Mouse (Mus musculus) CD4-positive helper T cell, adult 2 months (primary cell): Measurements from ENCODE around the gene Evx2.

Source experiments
- DNase-seq: peaks from one replicate; pipeline ENCODE4 v3.0.0-alpha.2; 2012; ENCODE audit warnings: low read depth, missing footprints, low spot score

The Evx2 gene

GRCm38 (mm10) chr2:74667191-74667841 lies 8.0 kb upstream of the Evx2 start:
- no peak for DNase-seq

GRCm38 (mm10) chr2:74666411-74666810 lies 7.1 kb upstream of the Evx2 start:
- DNase-seq, result no peak

GRCm38 (mm10) chr2:74663291-74663925 lies 4.1 kb upstream of the Evx2 start:
- no peak for DNase-seq

GRCm38 (mm10) chr2:74661685-74662084 lies 2.3 kb upstream of the Evx2 start:
- no peak for DNase-seq

- no peak for DNase-seq
Measured at GRCm38 (mm10) chr2:74660421-74661375, 1.3 kb upstream of the Evx2 start.

- DNase-seq, result peak; percentile 18
Measured at GRCm38 (mm10) chr2:74658667-74659371, 538 bp downstream of the Evx2 start.

- no peak for DNase-seq
Measured at GRCm38 (mm10) chr2:74658024-74658666, 1.2 kb downstream of the Evx2 start.

GRCm38 (mm10) chr2:74657251-74658023 lies 1.9 kb downstream of the Evx2 start:
- DNase-seq, result peak; percentile 23

- no peak for DNase-seq
Measured at GRCm38 (mm10) chr2:74656632-74657021, 2.7 kb downstream of the Evx2 start.

GRCm38 (mm10) chr2:74655821-74656631 lies 3.3 kb downstream of the Evx2 start:
- peak; percentile 58 for DNase-seq

- no peak for DNase-seq
Measured at GRCm38 (mm10) chr2:74655420-74655781, 4.0 kb downstream of the Evx2 start.

GRCm38 (mm10) chr2:74654743-74655419 lies 4.5 kb downstream of the Evx2 start:
- no peak for DNase-seq

GRCm38 (mm10) chr2:74653781-74654535 lies 5.4 kb downstream of the Evx2 start:
- DNase-seq, result no peak

- no peak for DNase-seq
Measured at GRCm38 (mm10) chr2:74652996-74653340, 6.4 kb downstream of the Evx2 start.

- DNase-seq, result no peak
Measured at GRCm38 (mm10) chr2:74647082-74647864, 12.1 kb downstream of the Evx2 start.

- DNase-seq, result no peak
Measured at GRCm38 (mm10) chr2:74645631-74646030, 13.7 kb downstream of the Evx2 start.

- no peak for DNase-seq
Measured at GRCm38 (mm10) chr2:74642431-74642830, 16.9 kb downstream of the Evx2 start.

GRCm38 (mm10) chr2:74635412-74635811 lies 23.9 kb downstream of the Evx2 start:
- DNase-seq, result no peak
